Mouse (Mus musculus): ENCODE measurements around the gene Tigd4.

Gene Tigd4

DNA sequence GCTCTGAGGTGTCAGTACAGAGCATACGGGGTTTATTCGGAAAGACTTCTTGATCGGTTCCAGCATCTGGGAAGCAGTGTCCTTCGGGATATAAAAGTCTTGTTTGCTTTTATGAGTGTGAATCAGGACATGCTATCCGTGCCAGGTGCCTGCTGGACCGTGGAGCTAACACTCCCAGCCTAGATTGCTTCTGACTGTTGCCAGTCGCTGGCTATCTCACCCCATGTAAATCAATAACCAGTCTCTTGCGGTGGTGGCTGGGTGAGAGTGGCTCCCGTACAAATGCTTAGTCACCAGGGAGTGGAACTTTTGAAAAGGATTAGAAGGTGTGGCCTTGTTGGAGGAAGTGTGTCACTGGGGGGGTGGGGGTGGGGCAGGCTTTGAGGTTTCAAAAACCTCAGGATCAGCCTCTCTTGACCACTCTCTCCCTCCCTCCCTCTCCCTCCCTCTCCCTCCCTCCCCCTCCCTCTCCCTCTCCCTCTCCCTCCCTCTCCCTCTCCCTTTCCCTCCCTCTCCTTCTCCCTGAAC, 16.9 kb downstream of the Tigd4 start:
- no peak for DNase-seq (ENCODE audit: low read depth, low spot score)

DNA sequence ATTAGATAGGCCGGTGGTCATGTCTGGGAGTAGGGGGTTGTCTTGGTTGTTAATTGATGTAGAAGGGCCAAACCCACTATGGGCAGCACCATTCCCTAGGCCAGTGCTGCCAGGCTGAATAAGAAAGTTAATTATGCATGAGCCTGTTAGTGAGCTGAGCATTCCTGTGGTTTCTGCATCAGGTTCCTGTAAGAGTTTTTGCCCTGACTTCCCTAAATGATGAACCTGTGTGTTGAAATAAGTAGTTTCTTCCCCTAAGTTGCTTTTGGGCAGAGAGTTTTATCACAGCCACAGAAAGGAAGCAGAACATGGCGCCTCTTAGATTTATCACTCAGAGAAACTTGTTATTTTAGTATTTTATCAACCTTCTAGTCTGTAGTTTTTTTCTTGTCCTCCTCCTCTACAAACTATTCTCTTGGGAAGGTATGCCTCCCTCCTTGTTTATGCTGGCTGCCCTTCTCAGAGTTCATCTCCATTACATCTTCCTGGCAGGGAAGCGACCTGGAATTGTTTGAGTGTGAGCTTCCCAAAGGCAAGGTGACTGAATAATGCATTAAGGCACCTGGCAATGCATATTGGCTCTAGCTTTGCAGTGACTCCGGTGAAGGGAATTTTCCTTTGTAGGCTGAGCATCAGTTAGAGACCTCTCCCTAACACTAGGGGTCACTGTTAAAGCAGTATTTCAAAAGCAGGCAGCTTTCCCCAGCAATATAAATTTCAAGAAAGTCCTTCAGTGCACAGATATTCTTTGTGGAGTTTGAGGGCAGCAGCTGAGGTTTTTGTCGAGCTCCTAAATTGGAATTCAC, 21.9 kb downstream of the Tigd4 start:
- DNase-seq (ENCODE audit: low read depth, low spot score): peak; percentile 52

DNA sequence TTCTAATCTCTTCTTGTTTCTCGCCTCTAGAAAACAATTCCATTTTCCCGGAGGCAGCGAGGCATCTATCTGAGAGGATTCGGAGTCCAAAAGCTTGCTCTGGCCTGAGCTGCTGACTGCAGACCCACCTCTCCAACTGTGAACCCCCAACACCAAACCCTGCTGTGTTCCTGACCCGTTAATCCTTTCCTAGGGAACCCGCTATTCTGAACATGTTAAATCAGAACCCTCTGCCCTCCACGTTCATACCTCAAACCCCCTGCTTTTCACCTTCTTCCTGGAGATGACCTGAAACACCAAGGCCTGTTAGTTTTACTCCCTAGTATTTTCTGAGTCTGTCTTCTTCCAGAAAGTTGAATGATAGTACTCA, 22.5 kb downstream of the Tigd4 start:
- no peak for DNase-seq (ENCODE audit: low read depth, low spot score)

DNA sequence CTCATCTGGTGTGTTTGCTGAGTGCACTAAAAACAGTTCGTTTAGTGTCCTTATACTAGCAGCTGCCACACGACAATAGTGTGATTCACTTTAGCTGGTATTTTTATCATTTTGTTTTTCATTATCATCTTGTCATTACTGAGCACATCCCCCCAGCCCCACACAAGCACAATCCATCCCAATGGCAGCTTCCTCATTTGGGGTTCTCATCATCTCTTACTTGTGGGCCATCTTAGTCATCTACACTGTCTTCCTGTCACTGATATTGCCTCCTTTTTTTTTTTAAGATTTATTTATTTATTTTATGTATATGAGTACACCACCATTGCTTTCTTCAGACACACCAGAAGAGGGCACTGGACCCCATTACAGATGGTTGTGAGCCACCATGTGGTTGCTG, 25.3 kb downstream of the Tigd4 start:
- no peak for DNase-seq (ENCODE audit: low read depth, low spot score)

DNA sequence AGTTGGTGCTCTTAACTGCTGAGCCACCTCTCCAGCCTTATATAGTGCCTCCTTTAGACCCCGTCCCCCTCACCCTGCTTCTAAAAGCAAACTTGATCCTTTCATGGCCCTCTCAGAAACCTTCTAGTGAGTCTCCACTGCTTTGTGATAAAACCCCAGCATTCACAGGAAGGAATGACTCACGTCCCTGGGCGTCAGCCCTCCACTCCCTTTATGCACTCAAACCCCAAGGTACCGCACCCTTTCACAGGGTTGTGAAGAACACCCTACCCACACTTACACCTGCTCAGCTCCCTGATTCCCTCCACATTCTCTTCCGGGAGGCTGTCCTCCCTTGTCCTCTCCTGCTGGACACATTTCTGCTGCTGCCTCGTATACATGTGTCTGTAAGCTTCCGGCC, 25.7 kb downstream of the Tigd4 start:
- DNase-seq (ENCODE audit: low read depth, low spot score): no peak

DNA sequence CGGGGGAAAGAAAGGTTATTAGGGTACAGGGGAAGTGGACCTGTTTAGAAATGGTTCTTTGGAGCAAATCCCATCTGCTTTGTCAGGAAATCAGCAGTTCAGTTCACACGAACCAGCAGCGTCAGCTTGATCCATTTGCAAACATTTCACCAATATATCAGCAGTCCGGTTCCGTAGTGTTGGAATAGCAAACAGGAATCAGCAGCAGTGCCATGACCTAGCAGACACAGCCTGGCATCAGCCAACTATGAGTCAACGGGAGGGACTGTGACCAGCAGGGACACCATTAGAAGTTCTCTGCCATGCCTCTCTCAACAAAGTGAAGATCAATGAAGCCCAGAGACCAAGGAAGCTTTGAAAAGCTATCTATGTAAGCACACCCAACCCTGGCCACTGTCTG, 26.4 kb downstream of the Tigd4 start:
- no peak for DNase-seq (ENCODE audit: low read depth, low spot score)

DNA sequence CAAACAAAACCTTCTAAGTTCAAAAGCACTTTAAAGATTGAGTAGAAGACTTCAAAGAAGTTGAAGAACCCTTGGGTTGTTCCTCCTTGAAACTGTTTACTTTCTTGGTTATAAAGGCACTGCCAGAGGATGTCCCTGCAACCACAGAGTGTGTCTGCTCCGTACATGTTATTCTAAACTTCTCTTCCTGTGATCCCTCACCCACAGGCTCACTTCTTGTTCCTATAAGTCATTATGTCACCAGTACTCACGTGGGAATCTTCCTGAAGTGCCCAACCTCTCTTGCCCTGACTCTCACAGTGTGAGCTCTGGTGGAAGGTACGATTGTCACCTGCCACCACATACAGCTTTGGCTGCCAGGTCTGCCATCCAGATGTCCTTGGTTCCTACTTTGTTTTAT, 28.7 kb downstream of the Tigd4 start:
- DNase-seq (ENCODE audit: low read depth, low spot score): no peak

DNA sequence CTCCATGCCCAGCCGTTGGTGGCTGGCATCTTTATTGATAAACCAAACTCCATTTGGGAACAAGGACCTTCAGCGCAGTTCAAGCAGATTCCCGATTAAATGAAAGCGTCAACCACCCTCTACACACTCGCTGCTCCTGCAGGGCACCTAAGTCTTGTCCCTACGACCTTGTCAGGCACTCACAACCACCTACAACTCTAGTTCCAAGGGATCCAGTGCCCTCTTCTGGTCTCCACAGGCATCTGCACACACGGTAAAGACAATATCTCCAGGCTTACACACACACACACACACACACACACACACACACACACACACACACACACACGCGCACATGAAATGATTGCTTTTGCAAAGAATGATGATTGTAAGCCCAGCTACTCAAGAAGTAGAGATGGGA, 38.2 kb downstream of the Tigd4 start:
- DNase-seq (ENCODE audit: low read depth, low spot score): no peak

DNA sequence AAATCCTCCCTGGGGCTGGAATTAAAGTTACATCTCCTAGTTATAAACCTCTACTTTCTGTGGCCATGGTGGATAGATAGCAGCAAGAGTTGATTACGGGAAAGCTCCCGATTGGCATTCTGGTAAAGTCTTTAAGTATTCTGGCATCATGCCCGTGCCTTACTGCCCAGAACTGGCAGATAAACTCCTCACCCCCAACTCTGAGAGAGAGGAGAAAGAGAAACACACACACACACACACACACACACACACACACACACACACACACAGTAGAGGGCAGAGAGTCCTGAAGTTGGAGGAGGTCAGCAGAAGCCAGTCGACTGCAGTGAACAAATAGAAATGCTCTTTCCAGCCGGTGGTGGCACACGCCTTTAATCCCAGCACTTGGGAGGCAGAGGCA, 43.7 kb downstream of the Tigd4 start:
- DNase-seq (ENCODE audit: low read depth, low spot score): no peak

DNA sequence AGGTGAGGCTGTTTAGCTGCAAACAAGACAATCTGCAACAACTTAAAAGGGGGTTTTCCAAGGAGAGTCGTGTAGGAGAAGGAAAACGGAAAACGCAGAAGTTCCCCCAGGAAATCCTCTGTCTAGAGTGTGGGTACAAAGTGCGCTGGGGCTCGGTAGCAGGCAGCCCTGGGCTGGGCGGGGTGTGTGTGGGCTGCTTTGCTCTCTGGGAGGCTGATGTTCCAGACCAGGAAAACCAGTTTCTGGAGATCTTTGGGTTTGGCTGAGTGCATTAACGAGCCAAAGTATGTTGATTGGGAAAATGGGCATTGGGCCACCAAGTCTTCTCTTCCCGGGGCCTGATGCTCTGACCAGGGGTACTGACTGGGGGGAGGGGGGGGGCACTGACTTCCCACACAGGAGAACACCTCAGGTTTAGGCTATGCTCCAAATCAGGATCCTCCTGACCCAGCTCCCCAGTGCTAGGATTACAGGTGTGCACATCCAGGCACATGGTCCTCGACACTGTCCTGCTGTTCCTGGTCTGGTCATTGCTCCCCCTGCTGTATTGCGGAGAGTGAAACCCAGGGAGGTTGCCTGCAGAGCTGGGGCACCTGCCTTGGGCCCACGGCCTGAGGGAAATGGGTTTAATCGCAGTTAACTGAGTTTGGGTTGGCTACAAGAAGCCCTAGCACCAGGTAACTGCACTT, 44.7 kb downstream of the Tigd4 start:
- DNase-seq (ENCODE audit: low read depth, low spot score): no peak

DNA sequence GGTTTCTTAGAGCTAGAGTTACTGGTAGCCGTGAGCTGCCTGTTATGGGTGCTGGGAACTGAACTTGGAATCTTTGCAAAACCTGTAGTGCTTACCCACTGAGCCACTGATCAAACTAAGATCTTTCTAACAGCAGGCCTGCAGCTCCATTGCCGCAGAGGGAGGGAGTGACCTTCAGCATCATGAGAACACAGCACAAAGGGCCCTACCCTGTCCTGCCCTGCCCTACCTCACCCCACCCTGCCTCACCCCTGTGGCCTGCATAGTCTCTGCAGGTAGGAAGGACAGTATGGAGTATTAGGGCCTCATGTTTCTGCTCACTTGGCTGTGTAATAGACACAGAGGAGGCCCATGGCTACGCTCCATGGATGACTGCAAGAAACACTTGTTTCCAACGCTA, 45.5 kb downstream of the Tigd4 start:
- DNase-seq (ENCODE audit: low read depth, low spot score): no peak

DNA sequence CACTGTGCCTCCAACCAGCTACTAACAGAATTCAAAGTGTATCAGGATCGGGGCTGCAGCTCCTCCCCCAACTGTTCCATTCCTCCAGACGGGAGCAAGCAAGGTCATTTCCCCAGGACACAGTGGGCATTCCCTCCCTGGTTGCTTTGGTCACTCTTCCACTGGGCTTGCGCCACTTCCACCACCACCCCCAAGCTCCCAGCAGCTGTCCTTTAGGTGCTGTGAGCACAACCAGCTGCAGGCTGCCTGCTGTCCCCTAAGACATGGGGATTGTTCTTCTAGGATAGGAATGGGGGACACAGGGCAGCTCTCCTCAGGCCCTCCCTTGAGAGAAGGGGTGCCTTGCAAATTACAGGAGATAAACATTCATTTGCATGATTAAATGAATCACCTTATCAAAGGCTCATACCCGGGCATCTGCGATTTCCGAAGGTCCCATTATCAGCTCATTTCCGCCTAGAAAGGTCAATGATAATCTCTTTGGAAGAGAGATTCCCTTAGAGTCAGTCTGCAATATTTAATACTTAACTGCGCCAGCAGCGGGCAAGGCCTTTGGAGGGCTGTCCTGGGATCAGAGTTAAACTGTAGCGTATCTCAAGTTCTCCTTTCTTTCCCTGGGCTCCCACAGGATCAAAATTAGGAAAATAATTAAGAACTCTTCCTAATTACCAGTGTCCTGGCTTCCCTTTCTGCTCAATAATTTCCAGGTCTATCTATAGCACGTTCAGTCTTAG, 46.6 kb downstream of the Tigd4 start:
- no peak for DNase-seq (ENCODE audit: low read depth, low spot score)

DNA sequence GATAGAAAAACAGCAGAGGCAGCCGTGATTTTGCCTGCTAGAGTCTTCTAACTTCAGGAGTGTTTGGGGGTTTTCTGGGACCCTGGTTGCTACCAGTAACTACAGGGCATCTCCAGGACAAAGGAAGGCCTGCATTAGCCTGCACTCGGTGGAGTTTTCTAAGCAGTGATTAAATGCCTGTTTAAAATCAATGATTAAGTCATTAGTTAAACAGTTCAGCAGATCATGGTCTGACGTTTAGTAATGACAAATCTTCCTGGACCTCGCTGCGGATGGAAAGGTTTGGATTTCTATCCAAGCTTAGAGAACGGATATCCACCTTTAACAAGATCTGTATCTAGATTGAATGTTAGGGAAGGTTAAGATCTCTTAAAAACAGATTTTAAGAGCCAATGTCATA, 47.2 kb downstream of the Tigd4 start:
- no peak for DNase-seq (ENCODE audit: low read depth, low spot score)

DNA sequence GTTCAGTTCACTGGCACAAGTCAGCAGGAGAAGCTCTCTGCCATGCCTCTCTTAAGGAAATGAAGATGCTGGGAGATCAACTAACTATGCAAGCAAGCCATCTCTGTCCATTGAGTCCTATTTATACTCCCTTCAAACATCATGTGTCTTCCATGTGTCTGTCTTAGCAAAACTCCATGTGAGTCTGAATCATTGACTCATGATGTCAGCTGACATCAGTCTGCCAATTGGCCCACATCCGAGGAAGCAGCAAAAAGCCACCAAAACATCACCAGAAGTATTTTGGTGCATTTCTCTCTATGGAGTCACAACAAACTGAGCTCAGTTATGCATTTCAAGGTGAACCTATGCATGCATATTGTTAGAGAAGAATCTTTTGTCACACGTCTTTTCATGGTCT, 48.0 kb downstream of the Tigd4 start:
- no peak for DNase-seq (ENCODE audit: low read depth, low spot score)

DNA sequence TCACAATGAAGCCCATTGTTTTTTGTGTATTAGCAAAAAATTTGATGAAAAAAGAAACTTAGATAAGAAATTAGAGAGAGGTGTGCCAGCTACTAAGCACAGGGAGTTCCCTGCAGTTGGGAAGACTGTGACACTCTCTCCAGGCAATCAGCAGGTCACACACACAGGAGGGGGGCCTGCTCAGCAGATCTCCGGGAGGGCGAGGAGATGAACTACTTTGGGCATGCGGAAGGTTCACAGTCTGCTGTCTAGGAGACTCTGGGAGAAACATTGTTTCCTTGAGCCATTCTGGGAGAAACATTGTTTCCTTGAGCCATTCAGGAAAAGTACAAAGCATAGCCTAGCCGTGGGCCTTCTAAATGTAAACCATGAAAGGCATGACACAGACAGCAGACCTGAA, 49.6 kb downstream of the Tigd4 start:
- DNase-seq (ENCODE audit: low read depth, low spot score): no peak

DNA sequence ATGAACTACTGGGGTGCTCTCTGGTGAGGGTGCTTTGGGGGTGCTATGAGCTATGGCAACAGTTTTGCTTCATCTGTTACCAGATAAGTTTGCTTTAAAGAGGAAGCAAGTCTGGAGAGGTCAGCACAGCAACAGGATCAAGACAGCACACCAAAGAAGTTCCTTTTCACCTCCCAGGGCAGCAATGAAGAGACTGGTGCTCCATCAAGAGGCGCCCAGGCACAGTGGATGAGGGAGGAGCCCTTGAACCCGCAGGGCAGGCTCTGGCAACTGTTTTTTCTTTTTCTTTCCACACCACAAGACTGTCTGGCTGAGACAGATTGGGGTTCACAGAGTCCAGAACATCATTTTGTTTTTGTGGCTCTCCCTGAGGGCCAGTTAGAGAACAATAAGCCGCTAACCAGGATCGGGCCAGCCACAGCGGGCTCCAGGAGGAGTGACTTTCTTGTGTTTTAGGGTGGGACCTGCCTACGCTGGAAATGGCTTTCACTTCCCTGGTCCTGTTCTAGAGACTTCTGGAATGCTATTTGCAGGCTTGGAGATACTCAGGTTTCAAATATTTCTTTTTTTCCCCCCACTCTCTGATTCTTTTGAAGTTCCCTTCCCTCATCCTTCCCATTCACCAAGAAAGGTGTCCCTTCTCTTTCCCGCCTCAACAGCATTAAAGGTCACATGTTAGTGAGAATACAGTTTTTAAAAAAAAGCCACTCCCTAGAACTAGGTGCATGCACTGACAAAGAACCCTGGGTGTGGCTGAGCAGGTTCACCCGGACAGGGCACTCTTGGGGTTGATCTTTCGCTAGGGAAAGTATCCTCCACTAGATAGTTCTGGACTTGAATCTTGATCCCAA, 52.0 kb downstream of the Tigd4 start:
- no peak for DNase-seq (ENCODE audit: low read depth, low spot score)

DNA sequence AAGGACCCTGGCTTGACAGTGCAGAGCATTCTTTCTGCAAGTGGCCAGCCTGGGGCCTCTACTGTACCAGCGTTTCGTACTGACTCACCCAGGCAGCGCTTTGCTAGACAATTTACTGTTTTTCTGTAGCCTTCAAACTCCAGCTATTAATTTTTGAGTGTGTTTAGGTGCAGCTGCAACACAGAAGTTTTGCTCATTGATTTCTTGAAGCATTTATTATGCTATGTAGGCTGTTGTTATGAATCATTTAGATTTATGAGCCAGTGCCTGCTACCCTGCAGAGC, 52.6 kb downstream of the Tigd4 start:
- no peak for DNase-seq (ENCODE audit: low read depth, low spot score)

DNA sequence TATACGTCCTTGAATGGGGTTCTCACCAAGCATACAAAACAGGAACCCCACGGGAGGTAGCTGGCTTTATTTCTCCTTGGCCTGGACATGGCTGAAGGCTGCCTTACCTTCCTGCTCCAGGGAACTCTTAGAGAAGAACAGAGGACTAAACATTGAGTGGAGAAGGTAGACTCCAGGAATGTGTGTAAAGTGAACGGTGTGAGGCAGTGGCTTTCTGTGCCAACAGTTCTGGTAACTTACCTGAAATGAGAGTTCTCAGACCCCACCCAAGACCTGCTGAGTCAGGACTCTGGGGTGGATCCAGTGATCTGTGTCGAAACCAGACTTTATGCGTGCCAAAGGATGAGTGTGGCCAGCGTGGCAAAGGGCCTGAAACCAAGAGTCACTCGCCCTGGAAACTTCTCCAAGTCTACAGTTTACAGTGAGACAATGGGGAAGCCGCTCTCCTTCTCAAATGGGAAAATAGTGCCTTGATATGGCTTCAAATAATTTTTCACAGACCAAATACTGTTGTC, 53.0 kb downstream of the Tigd4 start:
- no peak for DNase-seq (ENCODE audit: low read depth, low spot score)
